In the genomic region with DNA sequence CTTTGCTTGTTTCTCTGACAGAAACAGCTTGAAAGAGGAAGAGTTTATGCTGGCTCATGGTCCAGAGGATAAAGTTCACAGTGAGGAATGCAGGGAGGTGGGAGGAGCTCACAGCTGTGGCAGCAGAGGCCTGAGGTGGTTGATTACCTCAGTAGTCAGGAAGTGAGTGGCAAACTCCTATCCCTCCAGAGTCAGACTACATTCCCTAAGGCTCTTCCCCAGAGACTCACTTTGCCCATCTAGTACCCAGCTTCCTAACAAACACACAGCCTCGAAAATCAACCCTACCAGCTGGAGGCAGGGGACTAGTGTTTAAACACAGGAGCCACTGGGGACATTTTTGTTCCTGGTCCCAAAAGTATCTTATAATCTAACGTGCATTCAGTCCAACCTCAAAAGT, we compare ENCODE assay signal across 12 mouse cellular contexts. TPM values are rescaled to one million over a fixed set of nuclear protein-coding genes. Genes with fewer than 3 reads are reported as not detected.
DNase-seq lines count a peak whose midpoint lies in the region; ATAC-seq and TF ChIP-seq lines count a peak whose summit lies in the region.
"Had no signal": no experiment of that assay in that cellular context is flagged by ENCODE, and none has a peak within 500 bp of the region (broad histone marks: within the 10 kb centered on the region; RNA-seq: fewer than 3 reads in every experiment).

No protein-coding gene starts in this region.

- H3K4me3 ChIP-seq in lung, embryonic 14.5 days (ENCODE audit: low read depth, low read length): no peak overlapping the region
- no peak overlapping the region for H3K4me3 ChIP-seq in lung, adult 2 months (replicated peaks; ENCODE audit: extremely low read depth, low read depth, low read length)
- no peak overlapping the region for H3K4me3 ChIP-seq in stomach, embryonic 15.5 days (replicated peaks)
- H3K4me3 ChIP-seq: heart, embryonic 15.5 days had no signal

- no peak for ATAC-seq in lung, embryonic 14.5 days (ENCODE audit: insufficient read depth)
- peak; percentile 86 for ATAC-seq in erythroblast, adult 5-6 weeks (replicated peaks; ENCODE audit: low FRiP score, poor library complexity, severe bottlenecking)
- peak; percentile 56; the same call in 1 of the 2 replicates for ATAC-seq in stomach, embryonic 15.5 days (ENCODE audit: insufficient read depth, low FRiP score, low read depth)
- ATAC-seq: forebrain, embryonic 14.5 days had no signal

- no peaks in the 10 kb centered on the region for H3K9me3 ChIP-seq in lung, embryonic 14.5 days (ENCODE audit: low read depth, low read length)
- no peaks in the 10 kb centered on the region for H3K9me3 ChIP-seq in stomach, embryonic 15.5 days
- H3K9me3 ChIP-seq: heart, embryonic 15.5 days had no signal

- TF ChIP-seq CTCF in lung, embryonic 14.5 days (IDR thresholded peaks at IDR 0.05; ENCODE audit: low read depth): no peak
- no peak for TF ChIP-seq CTCF in lung, adult 2 months (IDR thresholded peaks at IDR 0.05; ENCODE audit: insufficient read depth, low read length)

- H3K9ac ChIP-seq in lung, embryonic 14.5 days: no peak overlapping the region
- H3K9ac ChIP-seq in stomach, embryonic 15.5 days: no peak overlapping the region
- H3K9ac ChIP-seq: heart, embryonic 15.5 days had no signal

- no peak overlapping the region for H3K27ac ChIP-seq in lung, embryonic 14.5 days (ENCODE audit: low read depth)
- no peak overlapping the region for H3K27ac ChIP-seq in stomach, embryonic 15.5 days
- H3K27ac ChIP-seq: heart, embryonic 15.5 days had no signal

- 66% methylated on average over 2 of the region's 2 CpGs for WGBS in lung, embryonic 14.5 days
- WGBS in lung, adult 2 months: 58% methylated on average over 2 of the region's 2 CpGs
- WGBS in stomach, embryonic 15.5 days: 48% methylated on average over 2 of the region's 2 CpGs

- H3K36me3 ChIP-seq in lung, embryonic 14.5 days (ENCODE audit: insufficient read depth): no peaks in the 10 kb centered on the region
- H3K36me3 ChIP-seq in stomach, embryonic 15.5 days: no peaks in the 10 kb centered on the region
- H3K36me3 ChIP-seq: heart, embryonic 15.5 days had no signal

- H3K27me3 ChIP-seq in lung, embryonic 14.5 days (ENCODE audit: insufficient read depth, low read length): no peaks in the 10 kb centered on the region
- no peaks in the 10 kb centered on the region for H3K27me3 ChIP-seq in stomach, embryonic 15.5 days (replicated peaks)
- H3K27me3 ChIP-seq: heart, embryonic 15.5 days had no signal

- peak; percentile 18 for DNase-seq in lung, embryonic 14.5 days
- DNase-seq in lung, adult 2 months: no peak
- DNase-seq in kidney, postnatal 4 days: peak; percentile 49 to 56
- DNase-seq in thymus, postnatal 10 days (ENCODE audit: low spot score in 2 of 2): no peak
- no peak for DNase-seq in thymus, postnatal 36 days
- DNase-seq in frontal cortex, adult 2 months (ENCODE audit: extremely low spot score in 1 of 2, low spot score in 1 of 2): no peak
- DNase-seq: cerebellum, adult 9-11 months; thymus, adult 2 months had no signal

- no peaks in the 10 kb centered on the region for H3K4me1 ChIP-seq in lung, embryonic 14.5 days (ENCODE audit: insufficient read depth)
- H3K4me1 ChIP-seq in lung, adult 2 months (ENCODE audit: control insufficient read depth, insufficient read depth, low read length): no peaks in the 10 kb centered on the region
- H3K4me1 ChIP-seq in stomach, embryonic 15.5 days: no peaks in the 10 kb centered on the region
- H3K4me1 ChIP-seq: heart, embryonic 15.5 days had no signal

- no peak overlapping the region for H3K4me2 ChIP-seq in lung, embryonic 14.5 days
- no peak overlapping the region for H3K4me2 ChIP-seq in stomach, embryonic 15.5 days
- H3K4me2 ChIP-seq: heart, embryonic 15.5 days had no signal

- no peak for TF ChIP-seq POLR2A in lung, adult 2 months (IDR thresholded peaks at IDR 0.05; ENCODE audit: borderline replicate concordance, extremely low read depth, low read depth, low read length)

RNA-seq across cellular contexts. Expression of a gene that starts 7.5 kb away (rescaled TPM):
- polyA plus RNA-seq in lung, embryonic 14.5 days (2014; fragmentation: Nextera tagmentation; extraction: Ambion mirVana): 13.0 and 13.9 TPM in 2 replicates
- polyA plus RNA-seq in lung, adult 2 months (2012; rRNA removed): 2.5 and 3.3 TPM in 2 replicates
- total RNA-seq in erythroblast, adult 5-6 weeks (2015; ENCODE audit: low replicate concordance): 57.1 and 63.6 TPM in 2 replicates
- total RNA-seq in erythroblast, adult 5-6 weeks (2017; ENCODE audit: low replicate concordance): 136 and 155 TPM in 2 replicates
- polyA plus RNA-seq in stomach, embryonic 15.5 days (2015; fragmentation: Nextera tagmentation; extraction: Ambion mirVana): 19.4 and 22.9 TPM in 2 replicates
- 3.1 and 3.5 TPM in 2 replicates for polyA plus RNA-seq in frontal cortex, adult 2 months (2012; rRNA removed)

Comparison
In these comparisons a context has a peak if more than half of its experiments do, and no peak if none do; other contexts are left out.
1. DNase-seq: peak in lung, embryonic 14.5 days (single experiment) and kidney, postnatal 4 days (2 of 2); none in lung, adult 2 months (single experiment), thymus, postnatal 10 days (0 of 2), thymus, postnatal 36 days (0 of 2) and frontal cortex, adult 2 months (0 of 2).